Mouse (Mus musculus) telencephalon, adult 2 months (tissue): ENCODE data around the gene Sel1l.

Experiments
- DNase-seq: peaks from one replicate; pipeline ENCODE4 v3.0.0-alpha.2; 2011; ENCODE audit warnings: low read depth, low spot score

Sel1l gene

DNA sequence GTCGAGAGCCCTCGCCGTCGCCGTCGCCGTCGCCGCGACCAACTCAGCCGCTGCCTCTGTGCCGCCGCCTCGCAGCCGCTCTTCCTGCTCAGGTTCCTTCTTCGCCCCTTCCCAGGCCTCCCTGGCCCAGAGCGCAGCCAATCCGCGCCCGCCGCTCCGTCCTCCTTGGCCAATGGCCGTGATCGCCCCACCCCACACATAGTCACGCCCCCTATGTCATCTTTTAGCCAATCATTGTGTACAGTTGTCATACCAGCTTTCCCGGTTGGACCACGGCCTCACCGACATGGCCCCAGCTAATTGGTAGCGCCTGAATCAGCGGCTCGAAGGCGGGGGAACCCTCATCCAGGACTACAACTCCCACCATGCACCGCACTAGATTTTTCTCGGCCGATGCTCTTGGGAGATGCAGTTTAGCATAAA is at the start of gene Sel1l:
Gene Sel1l (minus strand): TSS at position 113 of the 423 bp plus-strand sequence.
- peak; percentile 99 for DNase-seq

- no peak for DNase-seq
These were observed 43.9 kb upstream of the Sel1l start for GRCm38 (mm10) chr12:91892622-91893560.

GRCm38 (mm10) chr12:91880431-91880830 is 31.5 kb upstream of the Sel1l start:
- no peak for DNase-seq

DNA sequence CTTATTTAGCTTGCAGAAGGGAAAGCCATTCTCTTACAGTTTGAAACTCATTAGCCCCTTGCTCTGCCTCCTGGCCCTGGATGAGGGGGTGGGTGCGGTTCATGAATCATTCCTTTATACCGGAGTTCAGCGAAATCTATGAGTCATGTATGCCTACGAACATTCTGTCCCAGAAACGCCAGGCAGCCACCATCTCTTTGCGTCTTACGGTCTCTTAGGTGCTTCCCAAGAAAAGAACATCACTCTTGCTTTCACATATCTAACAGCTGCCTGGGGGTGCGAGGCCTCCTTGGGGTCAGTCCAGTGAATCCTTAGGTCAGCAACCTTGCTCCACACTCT is 29.9 kb upstream of the Sel1l start:
- DNase-seq = peak; percentile 85

- DNase-seq = peak; percentile 10
These were observed 29.3 kb upstream of the Sel1l start for GRCm38 (mm10) chr12:91878056-91878911.

DNA sequence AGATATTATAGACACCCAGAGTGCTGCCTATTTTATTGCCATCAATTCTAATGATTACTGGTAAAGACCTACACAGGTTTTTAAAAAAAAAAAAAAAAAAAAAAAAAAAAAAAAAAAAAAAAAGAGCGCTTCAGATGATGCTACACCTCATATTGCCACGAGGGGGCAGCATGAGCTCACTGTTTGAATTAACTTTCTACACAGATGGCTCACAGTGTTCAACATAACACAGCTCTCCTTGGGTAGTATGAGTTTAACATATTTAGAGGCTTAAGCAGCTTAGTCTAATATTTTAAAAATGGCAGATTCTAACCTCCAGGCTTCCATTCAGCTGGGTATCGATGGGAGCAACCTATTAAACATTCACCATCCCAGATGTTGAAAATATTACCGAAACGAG is 28.7 kb upstream of the Sel1l start:
- DNase-seq = peak; percentile 39

DNA sequence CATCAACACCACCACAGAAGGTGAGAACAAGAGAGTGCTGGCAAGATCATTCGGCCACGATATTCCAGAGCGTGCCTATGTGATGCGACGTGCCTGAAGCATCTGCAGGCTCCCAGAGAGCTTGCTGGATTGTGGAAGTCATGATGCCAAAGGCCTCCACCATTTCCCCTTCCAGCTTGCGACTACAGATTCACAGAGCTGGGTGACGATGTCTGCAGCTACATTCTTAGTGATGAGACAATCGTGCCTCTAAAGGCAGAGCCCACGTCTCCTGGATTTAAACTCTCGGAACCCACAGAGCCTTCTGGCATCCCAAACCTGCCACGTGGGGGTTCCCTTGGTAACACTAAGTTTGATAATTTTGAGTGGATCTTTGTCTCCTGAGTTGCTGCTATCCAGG is 21.7 kb upstream of the Sel1l start:
- DNase-seq = peak; percentile 65

DNA sequence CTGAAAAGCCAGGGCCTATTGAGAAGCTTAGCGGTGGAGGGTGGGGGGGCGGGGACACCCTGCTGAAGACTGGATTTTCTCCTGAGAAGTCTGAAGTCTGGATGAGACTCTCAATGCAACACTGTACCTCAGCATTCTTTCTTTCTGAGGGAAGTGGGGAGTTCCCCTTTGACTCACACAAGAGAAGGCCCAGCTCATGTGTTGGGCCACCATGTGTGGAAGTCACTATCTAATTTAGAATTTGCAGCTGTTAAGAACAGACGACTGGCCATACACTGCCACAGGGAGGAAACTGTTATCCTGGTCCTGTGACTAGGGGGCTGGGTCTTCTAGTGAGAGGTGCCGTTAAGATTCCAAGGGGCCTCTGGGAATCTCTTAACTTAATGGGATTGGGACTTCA is 20.4 kb upstream of the Sel1l start:
- DNase-seq = no peak

DNA sequence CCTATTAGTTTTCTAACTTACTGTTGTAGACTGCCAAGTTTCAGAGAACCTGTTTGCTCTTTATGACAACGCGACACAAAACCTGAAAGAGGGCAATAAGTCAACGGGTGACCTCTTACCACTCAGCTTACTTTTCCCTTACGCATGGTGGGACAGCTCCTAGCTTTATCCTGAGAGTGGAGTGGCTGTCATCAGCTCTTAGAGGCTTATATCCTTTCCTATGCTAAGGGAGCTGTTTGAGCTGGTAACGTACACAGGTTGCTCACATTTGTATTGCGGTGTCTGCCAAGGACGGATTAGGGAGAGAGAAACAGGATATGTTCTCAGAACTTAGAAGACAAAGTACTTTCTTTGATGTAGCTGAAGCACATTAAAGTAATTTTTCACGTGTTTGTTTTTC is 5.4 kb upstream of the Sel1l start:
- no peak for DNase-seq

DNA sequence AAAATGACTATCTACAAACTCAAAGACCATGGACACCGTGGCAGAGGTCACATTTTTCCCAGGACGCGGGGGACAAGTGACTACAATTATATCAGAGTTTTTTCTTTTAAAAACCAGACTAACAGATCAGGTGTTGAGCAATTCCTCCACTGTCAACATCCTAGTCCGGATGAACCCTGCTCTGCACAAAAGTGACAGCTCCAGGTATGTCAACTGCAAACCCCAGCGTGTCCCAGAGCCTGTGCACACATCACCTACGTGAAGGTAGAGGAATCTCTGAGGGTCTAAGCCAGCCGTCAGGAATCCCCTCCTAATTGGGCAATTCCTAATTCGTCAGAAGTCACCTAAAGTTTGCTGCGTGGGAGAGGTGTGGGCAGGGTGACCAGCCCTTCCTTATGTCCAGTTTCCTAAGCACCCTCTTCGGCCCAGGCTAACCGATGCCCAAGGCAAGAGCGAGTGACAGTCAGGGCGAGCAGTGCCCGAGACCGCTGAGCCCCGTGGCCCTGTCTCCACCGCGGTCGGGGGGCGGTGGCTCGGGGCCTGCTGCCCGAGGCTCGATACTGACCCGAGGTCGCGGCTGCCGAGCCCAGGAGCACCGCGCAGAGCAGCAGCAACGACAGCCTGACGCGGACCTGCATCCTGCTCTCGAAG is 438 bp downstream of the Sel1l start:
- no peak for DNase-seq

GRCm38 (mm10) chr12:91846038-91846437 is 2.9 kb downstream of the Sel1l start:
- no peak for DNase-seq

DNA sequence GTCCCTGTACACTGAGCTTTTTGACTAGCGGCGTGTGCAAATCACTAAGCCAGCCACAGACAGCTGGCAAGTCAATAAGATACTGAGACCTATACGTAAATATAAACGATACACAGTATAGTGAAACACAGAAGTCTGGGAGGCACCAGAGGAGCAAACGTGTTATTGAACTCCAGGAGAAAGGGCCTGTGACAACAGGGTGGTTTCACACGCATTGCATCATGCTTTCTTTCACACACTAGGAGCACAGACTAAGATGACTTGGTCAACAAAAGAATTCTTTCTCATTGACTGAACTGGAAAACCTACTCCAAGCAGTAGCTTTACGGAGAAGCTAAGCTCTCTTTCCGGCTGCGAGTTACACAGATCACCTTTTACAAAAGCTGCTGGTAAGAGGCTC is 3.6 kb downstream of the Sel1l start:
- no peak for DNase-seq

DNA sequence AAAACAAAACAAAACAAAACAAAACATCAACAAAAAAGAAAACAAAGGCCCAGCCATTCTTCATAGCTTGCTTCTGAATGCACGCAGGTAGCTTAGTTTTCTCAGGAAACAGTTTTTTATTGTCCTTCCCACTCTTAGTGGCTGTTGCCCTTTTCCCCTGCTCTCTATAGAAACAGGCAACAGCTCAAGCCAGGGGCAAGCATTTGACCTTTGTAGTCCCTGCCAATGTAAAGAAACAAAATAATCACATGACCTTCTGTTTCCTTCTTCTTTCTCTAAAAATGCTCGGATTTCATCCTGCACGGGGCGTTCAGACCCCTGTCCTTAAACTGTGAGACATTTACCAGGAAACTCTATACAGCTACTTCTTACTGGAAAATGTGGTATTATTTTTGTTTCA is 4.4 kb downstream of the Sel1l start:
- no peak for DNase-seq

DNA sequence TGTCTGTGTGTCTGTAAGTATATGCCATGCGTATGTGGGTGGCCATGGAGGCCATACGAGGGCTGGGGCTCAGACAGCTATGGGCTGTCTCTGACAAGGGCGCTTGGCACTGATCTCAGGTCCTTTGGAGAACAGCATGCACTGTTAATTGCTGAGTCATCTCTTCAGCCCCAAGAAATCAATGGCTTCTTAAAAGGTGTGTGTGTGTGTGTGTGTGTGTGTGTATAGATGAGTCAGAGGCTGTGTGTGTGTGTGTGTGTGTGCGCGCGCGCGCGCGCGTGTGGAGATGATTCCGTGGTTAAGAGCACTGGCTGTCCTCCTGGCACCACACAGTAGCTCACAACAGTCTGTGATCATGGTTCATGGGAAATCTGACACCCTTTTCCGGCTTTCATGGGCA is 5.1 kb downstream of the Sel1l start:
- no peak for DNase-seq

DNA sequence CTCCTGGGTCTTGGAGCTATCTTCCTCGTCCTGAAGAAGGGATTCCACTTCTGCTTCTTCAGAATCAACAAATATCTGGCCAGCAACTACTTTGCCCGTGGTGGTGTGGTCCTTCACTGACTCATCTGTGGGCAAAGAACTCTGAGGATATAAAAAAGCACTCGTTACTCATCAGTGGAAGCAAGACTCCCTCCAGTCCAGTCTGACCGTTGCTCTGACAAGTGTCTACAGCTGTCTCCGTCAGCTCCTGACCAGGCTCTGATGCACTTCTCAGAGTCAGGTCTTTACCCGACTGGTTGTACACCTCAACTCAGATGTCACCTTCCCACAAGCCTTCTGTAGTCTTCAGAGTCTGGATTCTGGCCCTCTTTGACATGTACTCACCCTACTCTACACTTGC is 7.2 kb downstream of the Sel1l start:
- DNase-seq = no peak

DNA sequence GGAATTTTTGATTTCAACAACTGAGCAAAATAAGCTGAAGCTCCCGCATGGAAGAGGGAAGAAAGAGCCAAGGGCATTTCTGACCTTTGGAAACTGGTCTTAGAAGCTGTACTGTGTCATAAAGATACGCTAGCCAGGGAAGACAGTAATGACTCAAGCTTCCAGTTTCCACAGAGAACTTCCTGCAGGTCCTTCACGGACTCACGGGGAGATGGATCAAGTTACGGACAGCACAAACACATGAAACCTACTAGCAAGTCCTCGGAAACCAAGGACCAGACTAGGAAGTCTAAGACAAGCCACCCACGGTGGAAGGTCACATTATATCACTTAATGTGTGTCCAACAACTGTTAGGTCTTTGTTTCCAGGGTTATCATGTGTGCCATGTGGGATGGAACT is 10.7 kb downstream of the Sel1l start:
- no peak for DNase-seq

DNA sequence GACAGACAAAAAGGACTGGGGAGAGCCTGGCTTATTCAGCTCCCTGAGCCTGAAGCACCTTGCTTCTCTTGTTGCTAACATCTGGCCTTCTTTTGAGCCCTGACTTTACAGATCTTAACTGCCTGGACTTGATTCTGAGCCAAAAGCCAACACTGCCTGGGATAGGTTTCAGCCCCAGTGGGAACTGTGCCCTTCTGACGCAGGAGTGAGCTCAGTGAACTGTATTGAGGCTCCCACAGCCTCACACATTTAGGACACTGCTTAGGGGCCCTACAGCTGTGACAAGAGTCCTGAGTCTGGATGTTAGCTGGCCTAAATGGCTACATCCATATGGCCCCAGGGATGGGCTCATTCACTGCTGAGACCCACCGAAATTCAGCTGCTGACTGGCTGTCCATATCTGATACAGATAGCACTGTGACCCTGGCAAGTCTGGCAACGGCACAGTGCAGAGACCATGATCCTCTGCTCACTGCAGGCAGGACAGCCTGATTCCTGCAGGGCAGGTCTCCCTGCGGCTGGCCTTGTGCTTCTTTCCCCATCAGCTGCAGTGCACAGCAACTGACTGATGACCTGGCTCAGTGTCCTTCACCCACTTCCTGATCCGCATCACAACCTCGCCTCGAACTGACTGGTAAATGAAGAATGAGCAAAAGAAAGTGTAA is 11.4 kb downstream of the Sel1l start:
- DNase-seq = no peak

GRCm38 (mm10) chr12:91833939-91834333 is 15.0 kb downstream of the Sel1l start:
- no peak for DNase-seq

DNA sequence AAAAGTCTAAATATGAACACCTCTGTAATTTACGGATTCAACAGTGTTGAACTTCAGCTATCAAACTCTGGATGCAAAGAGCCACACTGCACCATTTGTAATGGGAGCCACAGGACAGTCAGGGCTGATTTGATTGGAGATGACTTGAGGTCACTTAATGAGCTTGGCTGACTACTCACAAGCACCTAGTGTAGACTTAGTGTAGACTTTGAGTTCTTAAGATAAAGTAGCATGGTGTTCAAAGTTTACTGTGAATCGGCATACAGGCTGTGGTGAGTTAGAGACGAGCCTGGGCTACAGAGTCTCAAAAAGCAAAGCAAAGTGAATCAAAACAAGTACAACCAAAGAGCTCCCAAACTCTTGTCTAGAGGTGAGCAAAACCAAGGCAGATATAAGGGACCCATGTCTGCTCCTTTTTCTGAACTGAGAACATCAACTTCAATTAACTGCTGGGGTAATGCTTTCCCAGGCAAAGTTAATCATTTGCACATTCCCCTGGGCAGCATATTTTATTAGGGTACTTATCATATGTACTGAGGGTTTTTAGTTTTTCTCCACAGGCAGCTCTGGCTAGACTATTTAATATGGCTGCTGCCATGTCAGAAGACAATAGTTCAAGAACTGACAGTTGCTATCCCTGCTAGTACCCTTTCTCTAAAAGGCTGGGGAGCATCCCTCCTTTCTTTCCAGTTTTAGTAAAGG is 15.6 kb downstream of the Sel1l start:
- no peak for DNase-seq

- DNase-seq = no peak
These were observed 17.5 kb downstream of the Sel1l start for GRCm38 (mm10) chr12:91831410-91831809.

DNA sequence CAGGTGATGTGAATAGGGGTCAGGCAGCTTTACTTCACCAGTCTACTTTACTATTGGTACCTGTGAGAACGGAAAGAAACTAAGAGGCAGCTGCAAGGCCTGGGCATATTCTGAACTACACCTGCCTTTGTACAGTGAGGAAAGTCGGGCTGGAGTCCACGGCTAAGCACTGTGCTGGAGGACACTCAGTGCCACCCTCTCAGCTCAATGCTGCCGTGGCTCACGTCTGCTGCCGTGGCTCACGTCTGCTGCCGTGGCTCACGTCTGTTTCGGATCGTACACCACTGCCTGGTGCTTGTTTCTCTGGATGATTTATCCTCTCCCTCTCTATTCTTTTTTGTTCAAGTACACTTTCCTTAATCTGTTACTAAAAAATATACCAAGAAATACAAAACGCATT is 28.5 kb downstream of the Sel1l start:
- no peak for DNase-seq
